Mouse (Mus musculus): Measurements from ENCODE around the gene Bak1. TPM values are rescaled to one million over a fixed set of nuclear protein-coding genes. Genes with fewer than 3 reads are reported as not detected.

Gene Bak1
- polyA plus RNA-seq, 3 experiments from 2014 or later: 5.1 to 23.3 (median 6.8) TPM

- no peak for ATAC-seq
Observed at GRCm38 (mm10) chr17:27021076-27021475, 7.7 kb downstream of the Bak1 start.

- ATAC-seq: no peak
Observed at GRCm38 (mm10) chr17:27018555-27019196, 10.1 kb downstream of the Bak1 start.

- peak; percentile 87 for ATAC-seq
Observed at GRCm38 (mm10) chr17:27017564-27018499, 11.0 kb downstream of the Bak1 start.

- no peak for ATAC-seq
Observed at GRCm38 (mm10) chr17:27012909-27013308, 15.9 kb downstream of the Bak1 start.

GRCm38 (mm10) chr17:27011998-27012672 is 16.7 kb downstream of the Bak1 start:
- ATAC-seq: peak; percentile 89

GRCm38 (mm10) chr17:27011167-27011566 is 17.6 kb downstream of the Bak1 start:
- no peak for ATAC-seq

GRCm38 (mm10) chr17:27008277-27008676 is 20.5 kb downstream of the Bak1 start:
- ATAC-seq: no peak

- no peak for ATAC-seq
Observed at GRCm38 (mm10) chr17:27005644-27006043, 23.2 kb downstream of the Bak1 start.

GRCm38 (mm10) chr17:27004903-27005485 is 23.8 kb downstream of the Bak1 start:
- ATAC-seq: no peak

GRCm38 (mm10) chr17:27004431-27004830 is 24.4 kb downstream of the Bak1 start:
- ATAC-seq: no peak

- ATAC-seq: no peak
Observed at GRCm38 (mm10) chr17:27001889-27002288, 26.9 kb downstream of the Bak1 start.

GRCm38 (mm10) chr17:27001151-27001550 is 27.7 kb downstream of the Bak1 start:
- ATAC-seq: no peak

GRCm38 (mm10) chr17:26999996-27000395 is 28.8 kb downstream of the Bak1 start:
- ATAC-seq: peak; percentile 77

- no peak for ATAC-seq
Observed at GRCm38 (mm10) chr17:26998283-26998682, 30.5 kb downstream of the Bak1 start.

- no peak for ATAC-seq
Observed at GRCm38 (mm10) chr17:26997661-26998060, 31.1 kb downstream of the Bak1 start.

GRCm38 (mm10) chr17:26995562-26995961 is 33.2 kb downstream of the Bak1 start:
- no peak for ATAC-seq

- ATAC-seq: no peak
Observed at GRCm38 (mm10) chr17:26995006-26995405, 33.8 kb downstream of the Bak1 start.

- ATAC-seq: no peak
Observed at GRCm38 (mm10) chr17:26994410-26994809, 34.4 kb downstream of the Bak1 start.

- no peak for ATAC-seq
Observed at GRCm38 (mm10) chr17:26990521-26990920, 38.3 kb downstream of the Bak1 start.

GRCm38 (mm10) chr17:26985503-26986179 is 43.2 kb downstream of the Bak1 start:
- no peak for ATAC-seq

- no peak for ATAC-seq
Observed at GRCm38 (mm10) chr17:26983382-26983781, 45.4 kb downstream of the Bak1 start.

- peak; percentile 87 for ATAC-seq
Observed at GRCm38 (mm10) chr17:26981050-26981449, 47.8 kb downstream of the Bak1 start.

Data from inflammation-experienced regulatory T-cells, adult 6 months (primary cell).